Mouse (Mus musculus): ENCODE measurements around the gene Rtkn2. TPM values are rescaled to one million over a fixed set of nuclear protein-coding genes. Genes with fewer than 3 reads are reported as not detected.

Rtkn2 gene
- polyA plus RNA-seq (2017; shearing (Covaris generic)), result under 1 TPM; 0.20 to 0.32 TPM

- ATAC-seq, result peak; percentile 82
These were observed at the start of gene Rtkn2 for GRCm38 (mm10) chr10:67979401-67980157. Rtkn2 (plus strand) TSS chr10:67979570.

- no peak for ATAC-seq
These were observed 48.0 kb upstream of the Rtkn2 start for GRCm38 (mm10) chr10:67931328-67931727.

GRCm38 (mm10) chr10:67932780-67933179 lies 46.6 kb upstream of the Rtkn2 start:
- ATAC-seq, result no peak

- no peak for ATAC-seq
These were observed 42.4 kb upstream of the Rtkn2 start for GRCm38 (mm10) chr10:67936944-67937343.

DNA sequence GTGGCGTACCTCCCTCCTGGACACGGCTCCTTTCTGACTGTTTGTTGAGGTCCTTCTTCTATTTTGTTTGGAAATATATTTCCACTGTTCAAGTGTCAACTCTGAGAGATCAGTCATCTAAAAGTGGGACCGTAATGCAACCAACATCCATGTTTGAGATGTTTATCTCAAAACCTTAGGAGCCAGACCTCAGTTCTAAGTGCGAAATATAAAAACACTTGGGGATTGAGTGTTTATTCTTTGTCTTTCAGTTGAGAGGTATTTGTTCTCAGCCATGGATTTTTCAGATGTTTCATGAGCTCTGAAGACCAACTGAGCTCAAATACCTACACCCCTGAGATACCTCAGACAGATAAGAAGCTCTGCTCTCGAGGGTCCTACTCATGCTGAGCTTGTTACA lies 41.6 kb upstream of the Rtkn2 start:
- ATAC-seq, result no peak

DNA sequence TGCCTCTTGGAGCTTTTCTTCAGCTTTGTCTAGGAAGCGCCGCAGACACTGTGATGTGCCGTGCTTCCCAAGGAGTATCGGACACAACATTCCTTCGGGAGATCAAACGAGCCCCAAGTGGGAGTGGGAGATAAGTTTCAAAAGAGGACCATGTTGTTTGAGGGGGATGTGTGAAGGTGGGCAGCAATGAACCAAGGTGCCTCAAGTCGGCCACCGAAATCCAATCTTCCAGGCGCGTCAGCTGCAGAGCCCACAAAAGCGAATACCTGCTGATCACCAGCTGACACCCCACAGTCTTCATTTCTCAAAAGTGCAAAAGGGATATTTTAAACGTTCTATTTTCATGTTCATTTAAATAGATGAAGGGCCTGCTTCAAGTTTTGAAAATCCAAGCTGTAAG lies 39.8 kb upstream of the Rtkn2 start:
- no peak for ATAC-seq

- ATAC-seq, result peak; percentile 67
These were observed 35.9 kb upstream of the Rtkn2 start for GRCm38 (mm10) chr10:67943513-67943912.

DNA sequence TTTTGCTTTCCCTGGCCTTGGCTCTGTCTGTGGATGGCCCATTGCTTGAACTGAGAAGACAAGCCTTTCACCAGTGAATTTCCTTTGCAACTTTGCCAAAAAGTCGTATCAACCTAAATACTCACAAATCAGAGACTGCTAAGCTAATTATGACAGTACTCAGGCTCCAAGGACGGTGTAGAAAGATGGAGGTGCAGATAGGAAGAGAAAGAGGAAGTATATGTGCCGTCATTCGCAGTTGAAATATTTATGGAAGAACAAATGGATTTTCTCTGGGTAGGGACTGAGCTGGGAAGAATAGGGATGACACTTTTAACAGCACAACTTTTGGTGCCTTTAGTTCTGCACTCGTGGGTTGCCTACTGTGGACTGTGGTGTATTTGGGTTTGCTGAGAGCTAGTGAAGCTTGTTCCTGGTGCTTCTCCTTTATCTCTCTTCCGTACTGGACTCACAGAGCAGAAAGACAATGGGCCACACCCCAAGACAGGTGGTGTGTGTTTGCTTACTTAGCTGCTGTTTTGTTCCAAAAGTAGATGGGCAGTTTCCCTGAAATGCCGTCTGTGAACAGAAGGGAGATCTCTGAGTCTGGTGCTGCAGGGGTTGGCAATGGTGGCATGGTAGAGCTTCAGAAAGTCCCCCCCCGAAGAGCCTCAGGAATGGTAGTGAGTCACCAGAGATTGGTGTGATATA lies 29.2 kb upstream of the Rtkn2 start:
- ATAC-seq, result no peak

DNA sequence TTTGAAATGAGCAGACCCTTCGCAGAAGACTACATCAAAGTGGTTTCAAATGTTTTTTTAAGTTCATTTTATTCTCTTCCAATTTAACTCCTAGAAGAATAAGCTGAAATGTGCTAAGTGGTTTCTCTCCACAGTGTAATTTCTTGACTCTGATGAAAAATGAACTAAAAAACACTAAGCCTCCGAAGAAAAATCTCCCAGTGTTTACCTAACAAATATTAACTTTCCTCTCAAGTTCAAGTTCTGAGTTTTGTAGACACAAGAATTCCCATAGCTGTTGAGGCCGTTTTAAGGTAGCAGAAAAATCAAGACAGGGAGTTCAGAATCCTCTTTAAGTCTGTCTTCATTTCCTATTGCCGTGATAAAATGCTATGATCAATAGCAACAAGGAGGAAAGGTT lies 27.7 kb upstream of the Rtkn2 start:
- ATAC-seq, result no peak

- no peak for ATAC-seq
These were observed 23.4 kb upstream of the Rtkn2 start for GRCm38 (mm10) chr10:67955982-67956381.

DNA sequence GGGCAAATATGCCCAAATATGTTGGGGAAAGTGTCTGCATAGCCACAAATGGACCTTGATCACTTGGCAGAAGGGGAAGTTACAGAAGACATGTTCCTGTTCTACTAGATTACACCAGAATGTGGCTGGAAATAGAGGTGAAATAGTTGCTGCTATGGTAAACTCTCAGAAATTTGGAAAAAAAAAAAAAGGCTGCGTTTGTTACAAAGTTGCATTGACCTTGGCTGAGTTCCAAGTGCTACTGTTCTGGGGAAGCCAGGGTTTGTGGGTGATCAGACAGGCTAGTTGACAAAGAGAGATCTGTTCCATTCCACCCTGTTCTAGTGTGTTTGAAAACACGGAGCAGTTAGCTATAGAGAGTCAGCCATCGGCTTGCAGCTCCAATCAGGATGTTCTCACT lies 19.4 kb upstream of the Rtkn2 start:
- ATAC-seq, result no peak

GRCm38 (mm10) chr10:67962496-67962895 lies 16.9 kb upstream of the Rtkn2 start:
- ATAC-seq, result no peak

DNA sequence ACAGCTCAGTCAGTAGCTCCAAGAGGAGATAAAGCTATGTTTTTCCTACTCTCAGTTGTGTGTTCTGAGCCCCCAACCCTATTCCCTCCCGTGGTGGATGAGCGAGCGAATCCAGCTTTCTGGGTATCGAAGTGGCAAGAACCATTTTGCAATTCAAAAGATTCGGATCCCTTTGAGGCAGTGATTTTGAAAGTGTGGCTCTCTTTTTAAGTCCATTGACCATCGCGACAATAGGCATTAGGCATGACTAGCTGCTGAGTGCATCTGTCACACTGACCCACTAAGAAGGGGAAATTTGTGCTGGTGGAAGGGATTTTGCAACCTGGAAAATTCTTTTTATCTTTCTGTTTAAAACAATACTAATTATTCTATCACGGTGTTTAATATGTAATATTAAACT lies 15.3 kb upstream of the Rtkn2 start:
- no peak for ATAC-seq

GRCm38 (mm10) chr10:67965251-67965986 lies 14.0 kb upstream of the Rtkn2 start:
- ATAC-seq, result no peak

DNA sequence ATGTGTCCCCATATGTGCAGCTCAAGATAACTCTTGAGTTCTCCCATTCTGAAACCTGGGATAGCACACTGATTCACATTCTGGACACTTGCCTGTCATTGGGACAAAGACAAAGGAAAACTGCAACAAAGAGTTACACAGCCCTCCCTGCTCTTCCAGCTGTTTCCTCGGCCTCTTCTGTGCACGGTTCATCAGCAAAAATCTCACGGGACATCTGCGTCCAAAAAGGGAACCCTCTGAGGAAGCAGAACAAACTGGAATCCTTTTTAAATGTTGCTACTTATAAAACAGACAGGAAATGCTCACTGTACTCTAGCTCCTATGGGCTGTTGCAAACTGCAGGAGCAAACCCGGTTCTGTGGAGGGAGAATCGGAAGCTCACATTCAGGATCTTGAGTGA lies 13.3 kb upstream of the Rtkn2 start:
- ATAC-seq, result no peak

DNA sequence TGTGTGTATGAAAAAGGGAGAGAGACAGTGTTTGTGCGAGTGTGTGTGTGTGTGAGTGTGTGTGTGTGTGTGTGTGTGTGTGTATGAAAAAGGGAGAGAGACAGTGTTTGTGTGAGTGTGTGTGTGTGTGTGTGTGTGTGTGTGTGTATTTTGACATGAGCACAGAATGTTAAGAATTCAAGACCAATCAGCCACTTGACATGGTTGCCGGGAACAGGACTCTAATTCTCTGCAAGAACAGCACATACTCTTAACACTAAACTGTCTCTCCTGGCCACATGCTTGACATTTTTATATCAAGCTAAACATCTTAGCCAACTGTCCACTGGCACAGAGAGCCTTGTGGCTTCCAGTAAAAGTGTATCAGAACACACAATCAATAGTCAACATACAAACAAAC lies 12.4 kb upstream of the Rtkn2 start:
- no peak for ATAC-seq

- no peak for ATAC-seq
These were observed 8.1 kb upstream of the Rtkn2 start for GRCm38 (mm10) chr10:67971166-67971796.

DNA sequence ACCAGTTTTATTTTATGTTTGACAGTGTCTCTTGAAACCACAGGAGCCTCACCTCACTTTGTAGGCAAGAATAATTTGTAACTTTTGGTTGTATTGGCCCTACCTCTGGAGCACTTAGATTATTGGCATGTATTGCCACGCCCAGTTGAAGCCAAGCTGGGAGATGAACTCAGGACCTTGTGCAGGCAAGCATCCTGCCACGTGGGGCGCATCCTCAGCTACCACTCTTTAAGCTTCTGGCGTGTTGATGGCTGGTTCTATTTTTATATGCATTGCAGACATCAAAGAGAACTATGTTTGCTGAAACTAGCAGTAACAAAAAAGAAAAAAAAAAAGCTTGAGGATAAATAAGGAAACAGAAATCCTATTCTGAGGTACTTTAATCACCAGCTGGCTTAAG lies 2.1 kb upstream of the Rtkn2 start:
- ATAC-seq, result peak; percentile 48

DNA sequence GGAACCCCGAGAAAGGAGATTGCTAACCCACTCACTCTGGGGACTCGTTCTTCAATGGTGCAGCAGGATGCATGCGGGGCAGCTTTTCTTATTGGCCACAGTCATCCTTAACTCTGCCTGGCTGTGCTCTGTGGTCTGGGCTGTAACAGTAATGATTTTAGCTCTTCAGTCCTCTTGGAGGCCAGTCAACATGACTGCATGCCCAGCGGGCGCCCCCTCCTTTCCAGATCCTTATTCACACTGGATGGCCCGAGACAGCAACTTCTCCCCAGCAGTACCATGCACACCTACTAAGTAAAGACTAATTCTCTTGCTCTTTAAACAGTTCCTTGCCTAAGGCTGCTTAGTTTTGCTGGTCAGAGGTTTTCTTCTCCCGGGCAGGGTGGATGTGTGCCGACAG lies 4.4 kb downstream of the Rtkn2 start:
- ATAC-seq, result no peak

- peak; percentile 71 for ATAC-seq
These were observed 5.0 kb downstream of the Rtkn2 start for GRCm38 (mm10) chr10:67984271-67984943.

- ATAC-seq, result no peak
These were observed 5.7 kb downstream of the Rtkn2 start for GRCm38 (mm10) chr10:67985100-67985499.

GRCm38 (mm10) chr10:67995356-67995755 lies 16.0 kb downstream of the Rtkn2 start:
- ATAC-seq, result no peak

- ATAC-seq, result peak; percentile 57
These were observed 16.8 kb downstream of the Rtkn2 start for GRCm38 (mm10) chr10:67996171-67996570.
